Mouse (Mus musculus) liver, postnatal 0 days (tissue): Measurements from ENCODE around the gene Tlr2. TPM values are rescaled to one million over a fixed set of nuclear protein-coding genes. Genes with fewer than 3 reads are reported as not detected.
A peak's percentile ranks its signal among the peaks of the same experiment; 100 is the strongest.
"Not testable (repeated sequence)": the region's sequence is repeated elsewhere in the genome, so short reads cannot be mapped to it uniquely, and the experiment has no call there.

ENCODE experiments used
- ATAC-seq: fragments of 200-750 bp; cut with Nextera tagmentation; 2 replicates; pipeline ENCODE4 v1.8.0; 2017; ENCODE audit warnings: mild to moderate bottlenecking, moderate library complexity
- DNase-seq: peaks from one replicate; pipeline ENCODE4 v3.0.0-alpha.2; 2016
- H3K27ac ChIP-seq: fragments of 300-500 bp; sonication (generic); 2 replicates; pipeline ENCODE4 v1.5.1; 2014; ENCODE audit warnings: antibody characterized with exemption, moderate library complexity, mild to moderate bottlenecking, low read depth
- H3K27me3 ChIP-seq: fragments of 300-500 bp; sonication (generic); 2 replicates; pipeline ENCODE4 v1.6.1; 2014; ENCODE audit warnings: low read length, control low read depth, mixed read lengths; ENCODE audit not compliant: insufficient read depth
- H3K36me3 ChIP-seq: fragments of 300-500 bp; sonication (generic); replicated peaks from 2 replicates; pipeline ENCODE4 v1.6.1; 2014; ENCODE audit warnings: mild to moderate bottlenecking, control low read depth, low read length, moderate library complexity, mixed read lengths; ENCODE audit not compliant: insufficient read depth
- H3K4me1 ChIP-seq: fragments of 300-500 bp; sonication (generic); 2 replicates; pipeline ENCODE4 v1.6.1; 2014; ENCODE audit warnings: antibody characterized with exemption, mild to moderate bottlenecking, control low read depth; ENCODE audit not compliant: insufficient read depth
- H3K4me2 ChIP-seq: fragments of 300-500 bp; sonication (generic); 2 replicates; pipeline ENCODE4 v1.6.1; 2014; ENCODE audit warnings: low read depth, mild to moderate bottlenecking, low read length, moderate library complexity, mixed read lengths
- H3K4me3 ChIP-seq: fragments of 300-500 bp; sonication (generic); 2 replicates; pipeline ENCODE4 v1.5.1; 2014; ENCODE audit warnings: low read depth, low read length
- H3K9ac ChIP-seq: fragments of 300-500 bp; sonication (generic); replicated peaks from 2 replicates; pipeline ENCODE4 v1.6.1; 2014; ENCODE audit warnings: mild to moderate bottlenecking, moderate library complexity
- H3K9me3 ChIP-seq: fragments of 300-500 bp; sonication (generic); 2 replicates; pipeline ENCODE4 v1.6.1; 2016; ENCODE audit warnings: mild to moderate bottlenecking, control low read depth, low read length, mixed read lengths
- CTCF ChIP-seq: sonication (generic); IDR thresholded peaks from 2 replicates; pipeline ENCODE4 v1.5.1; 2016; ENCODE audit warnings: antibody characterized with exemption, low read depth
- EP300 ChIP-seq: IDR thresholded peaks from 2 replicates; pipeline ENCODE4 v1.6.1; 2016; ENCODE audit warnings: antibody characterized with exemption, low read depth, mild to moderate bottlenecking
- WGBS: fragments of 180-500 bp; shearing (Covaris S2); extraction: QIAGEN DNeasy Blood & Tissue Kit; methylation state at CpG from one replicate; pipeline ENCODE4 v1.1.7; 2014; ENCODE audit not compliant: insufficient replicate concordance; 5-methylcytosine and 5-hydroxymethylcytosine counted together
- polyA plus RNA-seq: library from polyadenylated mRNA; unstranded; fragments of >200 nt; fragmentation: Nextera tagmentation; extraction: Ambion mirVana; gene quantifications from 2 replicates; pipeline ENCODE4 v1.2.1, GENCODE M21; 2015

The Tlr2 gene
- polyA plus RNA-seq, 1 experiment from 2014 or later, result 2.1 TPM

DNA sequence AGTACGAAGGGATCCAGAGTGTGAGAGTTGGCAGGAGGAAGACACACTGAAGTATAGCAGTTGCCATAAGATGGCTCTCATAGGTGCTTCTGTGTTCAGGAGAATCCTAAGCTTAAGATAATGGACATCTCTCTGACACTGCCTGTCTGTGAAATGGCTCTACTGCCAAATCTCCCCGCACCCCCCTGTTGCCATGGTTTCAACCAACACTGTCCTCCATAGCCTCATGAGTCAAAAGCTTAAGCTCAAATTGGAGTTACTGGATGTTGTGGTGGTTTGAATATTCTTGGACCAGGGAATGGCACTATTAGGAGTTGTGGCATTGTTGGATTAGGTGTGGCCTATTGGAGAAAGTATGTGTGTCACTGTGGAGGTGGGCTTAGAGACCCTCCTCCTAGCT, 28.2 kb upstream of the Tlr2 start:
- H3K4me3 ChIP-seq, result no peak overlapping the region
- H3K27ac ChIP-seq, result no peak overlapping the region
- peaks cover 6% of the 10 kb centered on the region; the same call in 1 of the 2 replicates for H3K4me1 ChIP-seq
- H3K9ac ChIP-seq, result no peak overlapping the region
- no peaks in the 10 kb centered on the region for H3K9me3 ChIP-seq
- DNase-seq (no peak), ATAC-seq (no peak)
- WGBS, result 78% methylated on average over 2 of the region's 2 CpGs
- H3K27me3 ChIP-seq, result no peaks in the 10 kb centered on the region
- TF ChIP-seq EP300, result no peak
- TF ChIP-seq CTCF, result no peak
- H3K4me2 ChIP-seq, result no peak overlapping the region
- H3K36me3 ChIP-seq, result no peaks in the 10 kb centered on the region

DNA sequence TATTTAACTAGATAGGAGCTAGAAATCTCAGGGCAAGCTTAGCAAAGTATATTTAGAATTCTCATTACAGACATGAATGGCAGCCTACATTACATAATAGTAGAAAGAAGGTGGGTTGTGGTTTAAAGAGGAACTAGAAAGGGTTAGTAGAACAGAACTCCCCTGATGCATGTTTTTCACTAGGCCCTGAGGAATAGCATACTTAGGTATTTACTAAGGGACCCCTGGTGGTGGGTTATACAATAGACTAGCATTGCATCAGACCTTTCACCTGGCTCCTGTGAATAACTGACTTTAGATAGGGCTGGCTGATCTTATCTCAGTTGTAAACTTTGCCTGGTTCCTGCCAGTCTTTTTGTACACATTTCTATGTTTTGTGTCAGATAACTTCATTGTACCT, 25.5 kb upstream of the Tlr2 start:
- DNase-seq, H3K27ac ChIP-seq, H3K4me2 ChIP-seq, H3K9ac ChIP-seq, ATAC-seq, H3K4me3 ChIP-seq, H3K9me3 ChIP-seq, H3K27me3 ChIP-seq, H3K36me3 ChIP-seq: not testable (repeated sequence)
- peak; percentile 20; the same call in 1 of the 2 replicates for TF ChIP-seq CTCF
- peaks cover 15% of the 10 kb centered on the region for H3K4me1 ChIP-seq

DNA sequence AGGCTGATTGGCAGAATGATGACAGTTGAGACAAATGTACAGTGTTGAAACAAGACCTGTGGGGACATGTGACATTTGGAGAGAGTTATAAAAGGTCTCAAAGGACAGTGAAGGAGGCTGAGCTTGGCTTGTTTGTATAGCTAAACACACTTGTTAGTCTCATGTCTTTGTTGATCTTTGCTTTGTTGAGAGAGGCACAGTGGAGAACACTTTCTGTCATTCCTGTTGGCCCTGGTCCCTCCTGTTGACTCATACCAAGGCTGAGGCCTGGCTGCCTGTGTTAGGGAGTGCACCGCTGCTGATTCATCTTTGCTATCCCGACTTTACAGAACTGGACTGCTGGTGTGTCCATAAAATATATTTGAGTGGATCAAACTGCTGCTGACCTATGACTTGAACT, 23.6 kb upstream of the Tlr2 start:
- Histone ChIP-seq H3K4me1 (peaks cover 15% of the 10 kb centered on the region), H3K9me3 (no peaks in the 10 kb centered on the region), H3K4me2 (no peak overlapping the region), H3K27ac (no peak overlapping the region), H3K36me3 (no peaks in the 10 kb centered on the region), H3K9ac (no peak overlapping the region), H3K4me3 (no peak overlapping the region), H3K27me3 (no peaks in the 10 kb centered on the region)
- WGBS, result 63% methylated on average over 2 of the region's 2 CpGs
- TF ChIP-seq EP300 (no peak), CTCF (no peak)
- ATAC-seq, result peak; percentile 87
- peak; percentile 26 for DNase-seq

DNA sequence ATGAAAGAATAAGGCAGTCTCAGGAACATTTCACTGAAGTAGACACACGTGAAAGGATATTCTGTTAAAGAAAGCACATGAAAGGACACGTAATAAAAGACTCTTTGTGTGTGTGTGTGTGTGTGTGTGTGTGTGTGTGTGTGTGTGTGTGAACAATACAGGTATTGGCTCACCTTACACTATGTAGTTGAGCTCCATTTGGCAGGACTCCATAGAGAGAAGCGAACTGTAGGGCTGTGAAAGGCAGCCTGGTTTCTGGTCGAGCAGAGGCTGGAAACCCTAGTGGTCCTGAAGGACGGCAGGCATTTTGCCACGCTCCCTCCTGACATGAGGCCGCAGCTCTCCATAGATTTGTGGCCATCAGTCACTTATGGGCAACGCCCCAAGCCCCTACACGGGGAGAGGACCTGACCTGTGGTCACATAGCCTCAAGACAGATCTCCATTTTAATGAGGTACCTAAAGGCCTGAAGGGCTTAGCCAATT, 22.5 kb upstream of the Tlr2 start:
- Histone ChIP-seq H3K4me2 (no peak overlapping the region), H3K27ac (no peak overlapping the region), H3K36me3 (no peaks in the 10 kb centered on the region), H3K27me3 (no peaks in the 10 kb centered on the region), H3K9ac (no peak overlapping the region), H3K4me3 (no peak overlapping the region), H3K9me3 (no peaks in the 10 kb centered on the region), H3K4me1 (peaks cover 17% of the 10 kb centered on the region)
- DNase-seq (no peak), ATAC-seq (no peak)
- TF ChIP-seq CTCF, result no peak
- TF ChIP-seq EP300, result no peak
- 81% methylated on average over 9 of the region's 9 CpGs for WGBS

DNA sequence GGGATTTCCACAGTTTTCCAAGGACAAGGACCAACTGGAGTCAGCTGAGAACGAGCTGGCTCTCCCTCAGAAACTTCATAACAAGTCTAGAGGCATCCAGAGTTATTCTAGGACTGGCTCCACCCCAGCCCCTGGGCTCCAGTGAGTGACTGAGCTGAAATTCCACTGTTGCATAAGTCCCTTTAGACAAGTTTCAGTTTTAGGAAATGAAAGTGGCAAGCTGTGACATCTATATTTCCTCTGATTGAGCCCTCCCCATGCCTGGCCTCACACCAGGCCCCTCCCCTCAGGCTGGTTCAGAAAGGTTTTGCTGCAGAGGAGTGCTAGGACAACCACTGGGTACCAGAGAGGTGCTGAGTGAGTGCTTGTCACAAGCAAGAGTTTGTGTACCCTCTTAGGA, 21.4 kb upstream of the Tlr2 start:
- DNase-seq (peak; percentile 66), ATAC-seq (peak; percentile 80)
- Histone ChIP-seq H3K9ac (no peak overlapping the region; the same call in 1 of the 2 replicates), H3K27ac (peak overlapping the region; percentile 65), H3K27me3 (no peaks in the 10 kb centered on the region), H3K4me1 (peaks cover 17% of the 10 kb centered on the region), H3K4me3 (no peak overlapping the region), H3K36me3 (no peaks in the 10 kb centered on the region), H3K9me3 (no peaks in the 10 kb centered on the region), H3K4me2 (peak overlapping the region; percentile 45; the same call in 1 of the 2 replicates)
- TF ChIP-seq CTCF, result no peak
- WGBS, result 13% methylated on average over 1 of the region's 1 CpGs

DNA sequence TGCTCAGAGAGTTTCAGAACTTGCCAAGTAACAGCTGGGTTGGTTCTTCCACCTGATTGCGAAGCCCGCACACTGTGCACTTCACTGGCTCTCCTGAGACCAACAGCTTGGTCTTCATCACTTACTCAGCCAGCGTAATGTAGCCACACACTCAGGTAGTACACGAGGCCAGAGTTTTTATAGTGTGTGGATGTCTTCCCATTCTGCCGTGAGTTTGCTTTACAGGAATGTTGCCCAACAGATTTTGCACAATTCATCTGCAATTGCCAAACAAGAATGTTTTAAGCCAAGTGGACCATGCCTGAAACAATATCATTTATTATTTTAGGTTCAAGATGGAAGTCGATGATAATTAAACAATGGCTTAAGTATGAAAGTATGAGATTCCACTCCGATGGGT, 18.0 kb upstream of the Tlr2 start:
- H3K4me1 ChIP-seq, result peaks cover 9% of the 10 kb centered on the region
- H3K4me2 ChIP-seq, result peak overlapping the region; percentile 14; the same call in 1 of the 2 replicates
- H3K9me3 ChIP-seq, result no peaks in the 10 kb centered on the region
- TF ChIP-seq EP300, result peak; percentile 26; the same call in 1 of the 2 replicates
- TF ChIP-seq CTCF, result no peak
- no peak overlapping the region for H3K9ac ChIP-seq
- ATAC-seq (no peak), DNase-seq (no peak)
- no peaks in the 10 kb centered on the region for H3K36me3 ChIP-seq
- WGBS, result 70% methylated on average over 7 of the region's 7 CpGs
- H3K27ac ChIP-seq, result 0 out of 2 replicates have a peak overlapping the region, but pooled peaks have one; percentile 1
- no peak overlapping the region for H3K4me3 ChIP-seq
- no peaks in the 10 kb centered on the region for H3K27me3 ChIP-seq

DNA sequence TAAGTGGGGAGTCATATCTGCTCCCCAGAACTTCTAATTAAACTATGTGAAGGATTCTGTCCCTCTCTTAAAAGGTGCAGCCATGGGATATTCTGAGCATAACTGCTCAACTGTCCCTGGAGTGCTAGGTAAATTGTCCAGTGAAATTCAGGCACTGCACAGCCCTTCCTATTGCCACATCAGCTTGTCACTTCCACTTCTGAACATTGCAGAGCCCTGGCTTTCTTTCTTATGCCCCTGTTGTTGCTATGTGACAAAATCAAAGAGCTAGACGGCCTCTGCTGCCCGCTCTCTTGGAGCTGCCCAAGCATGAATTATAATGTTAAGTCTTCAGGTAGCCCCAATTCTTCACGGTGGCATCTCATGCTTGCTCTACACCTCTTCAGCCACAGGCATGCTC, 17.5 kb upstream of the Tlr2 start:
- Histone ChIP-seq H3K4me3 (no peak overlapping the region), H3K36me3 (no peaks in the 10 kb centered on the region), H3K4me2 (peak overlapping the region; percentile 14; the same call in 1 of the 2 replicates), H3K4me1 (peaks cover 9% of the 10 kb centered on the region), H3K27ac (0 out of 2 replicates have a peak overlapping the region, but pooled peaks have one; percentile 1), H3K9me3 (no peaks in the 10 kb centered on the region), H3K27me3 (no peaks in the 10 kb centered on the region), H3K9ac (no peak overlapping the region)
- TF ChIP-seq CTCF, result no peak
- TF ChIP-seq EP300, result no peak
- WGBS, result 66% methylated on average over 3 of the region's 3 CpGs
- ATAC-seq, result no peak
- no peak for DNase-seq
